Mouse (Mus musculus) cerebellum, adult 2 months (tissue): ENCODE data around the gene Qars. TPM values are rescaled to one million over a fixed set of nuclear protein-coding genes. Genes with fewer than 3 reads are reported as not detected.

Source experiments
- DNase-seq, 2 experiments: peaks; one replicate each; pipeline ENCODE4 v3.0.0; 2021
- H3K27ac ChIP-seq: fragments of 200-500 bp; 2 replicates; pipeline ENCODE4 v1.5.1; 2012; ENCODE audit warnings: low read length, control low read depth, inconsistent platforms; ENCODE audit not compliant: insufficient read depth
- H3K27me3 ChIP-seq: fragments of 200-500 bp; 2 replicates; pipeline ENCODE4 v1.6.1; 2012; ENCODE audit warnings: inconsistent platforms, mild to moderate bottlenecking, low read length, moderate library complexity; ENCODE audit not compliant: control insufficient read depth, insufficient read depth
- H3K4me1 ChIP-seq: fragments of 200-500 bp; 2 replicates; pipeline ENCODE4 v1.6.1; 2011; ENCODE audit warnings: low read length; ENCODE audit not compliant: control insufficient read depth, insufficient read depth
- H3K4me3 ChIP-seq: fragments of 200-500 bp; replicated peaks from 2 replicates; pipeline ENCODE3; 2011; ENCODE audit warnings: mild to moderate bottlenecking, low read depth, low read length, control low read depth; ENCODE audit not compliant: insufficient read depth
- CTCF ChIP-seq: fragments of 200-500 bp; IDR thresholded peaks from 2 replicates; pipeline ENCODE4 v1.5.1; 2011; ENCODE audit warnings: low read depth, mild to moderate bottlenecking, control low read depth, low read length, moderate library complexity, borderline replicate concordance; ENCODE audit not compliant: insufficient read depth
- POLR2A ChIP-seq: fragments of 200-500 bp; IDR thresholded peaks from 2 replicates; pipeline ENCODE4 v1.6.1; 2011; ENCODE audit warnings: low read length, control low read depth, borderline replicate concordance; ENCODE audit not compliant: insufficient read depth
- WGBS: fragments of 180-500 bp; shearing (Covaris S2); methylation state at CpG from one replicate; pipeline ENCODE4 v1.1.7; 2018; 5-methylcytosine and 5-hydroxymethylcytosine counted together
- polyA plus RNA-seq: library from polyadenylated mRNA; depleted of rRNA; stranded (reverse); fragments of >200 nt; gene quantifications from 2 replicates; pipeline ENCODE4 v1.2.3, GENCODE M21; 2012; rRNA removed

Qars gene
- 99.4 and 107 TPM in 2 replicates for polyA plus RNA-seq

GRCm38 (mm10) chr9:108507619-108508434 is at the start of gene Qars:
Gene Qars, plus strand, starts transcription at chr9:108507706.
- peak within 1 kb of the TSS; percentile 82 for H3K4me3 ChIP-seq
- H3K27me3 ChIP-seq = no peaks in the 10 kb centered on the region
- under 1% methylated on average over 37 of the region's 37 CpGs for WGBS
- H3K27ac ChIP-seq = no peak within 1 kb of the TSS
- TF ChIP-seq POLR2A (peak; percentile 40; the same call in 1 of the 2 replicates), CTCF (no peak)
- H3K4me1 ChIP-seq = peaks cover 8% of the 10 kb centered on the region
- DNase-seq = peak; percentile 94 to 95

- H3K4me3 ChIP-seq = peak overlapping the region; percentile 57
- DNase-seq = no peak
- WGBS = 83% methylated on average over 1 of the region's 1 CpGs
- H3K27ac ChIP-seq = no peak overlapping the region
- TF ChIP-seq CTCF (no peak), POLR2A (no peak)
- no peaks in the 10 kb centered on the region for H3K27me3 ChIP-seq
- H3K4me1 ChIP-seq = peaks cover 3% of the 10 kb centered on the region; the same call in 1 of the 2 replicates
These were observed 47.6 kb upstream of the Qars start for GRCm38 (mm10) chr9:108459939-108460318.

GRCm38 (mm10) chr9:108460319-108461178 is 47.0 kb upstream of the Qars start, which contains the start of gene Ccdc71:
Gene Ccdc71, plus strand, starts transcription at chr9:108460527.
- Histone ChIP-seq H3K27me3 (no peaks in the 10 kb centered on the region), H3K4me1 (peaks cover 3% of the 10 kb centered on the region; the same call in 1 of the 2 replicates), H3K4me3 (peak within 1 kb of the TSS; percentile 57), H3K27ac (peak within 1 kb of the TSS; percentile 36; the same call in 1 of the 2 replicates)
- no peak for TF ChIP-seq CTCF
- peak; percentile 64 for TF ChIP-seq POLR2A
- peak; percentile 87 to 90 for DNase-seq
- under 1% methylated on average over 52 of the region's 52 CpGs for WGBS

- Histone ChIP-seq H3K27me3 (no peaks in the 10 kb centered on the region), H3K4me3 (peak within 1 kb of the TSS; percentile 57), H3K4me1 (peaks cover 3% of the 10 kb centered on the region; the same call in 1 of the 2 replicates), H3K27ac (peak within 1 kb of the TSS; percentile 36; the same call in 1 of the 2 replicates)
- WGBS = 17% methylated on average over 11 of the region's 11 CpGs
- no peak for DNase-seq
- no peak for TF ChIP-seq CTCF
- no peak for TF ChIP-seq POLR2A
These were observed 46.3 kb upstream of the Qars start, which contains the start of gene Klhdc8b for GRCm38 (mm10) chr9:108461181-108461631. Gene Klhdc8b, minus strand, starts transcription at chr9:108461581.

GRCm38 (mm10) chr9:108461675-108462074 is 45.8 kb upstream of the Qars start:
- Histone ChIP-seq H3K27ac (no peak overlapping the region), H3K4me3 (peak overlapping the region; percentile 57), H3K4me1 (peaks cover 3% of the 10 kb centered on the region; the same call in 1 of the 2 replicates), H3K27me3 (no peaks in the 10 kb centered on the region)
- TF ChIP-seq CTCF (no peak), POLR2A (no peak)
- 48% methylated on average over 5 of the region's 5 CpGs for WGBS
- no peak for DNase-seq

- TF ChIP-seq POLR2A (no peak), CTCF (no peak)
- DNase-seq = no peak
- Histone ChIP-seq H3K27ac (no peak overlapping the region), H3K4me3 (no peak overlapping the region), H3K4me1 (peaks cover 3% of the 10 kb centered on the region; the same call in 1 of the 2 replicates), H3K27me3 (no peaks in the 10 kb centered on the region)
- 46% methylated on average over 10 of the region's 10 CpGs for WGBS
These were observed 45.3 kb upstream of the Qars start for GRCm38 (mm10) chr9:108462192-108462591.

- Histone ChIP-seq H3K4me3 (no peak overlapping the region), H3K4me1 (peaks cover 3% of the 10 kb centered on the region; the same call in 1 of the 2 replicates), H3K27ac (no peak overlapping the region), H3K27me3 (no peaks in the 10 kb centered on the region)
- TF ChIP-seq CTCF (no peak), POLR2A (no peak)
- DNase-seq = no peak
- 88% methylated on average over 9 of the region's 9 CpGs for WGBS
These were observed 43.8 kb upstream of the Qars start for GRCm38 (mm10) chr9:108463713-108464112.

GRCm38 (mm10) chr9:108466219-108466618 is 41.3 kb upstream of the Qars start:
- WGBS = 98% methylated on average over 2 of the region's 2 CpGs

More at GRCm38 (mm10) chr9:108466219-108466618, 41.3 kb upstream of the Qars start:
- no peaks in the 10 kb centered on the region for H3K27me3 ChIP-seq
- TF ChIP-seq CTCF (no peak), POLR2A (no peak)
- H3K4me3 ChIP-seq = no peak overlapping the region
- DNase-seq = no peak
- peaks cover 3% of the 10 kb centered on the region; the same call in 1 of the 2 replicates for H3K4me1 ChIP-seq
- no peak overlapping the region for H3K27ac ChIP-seq
